Comparison of ENCODE assay signal across 20 mouse cellular contexts in the genomic region with DNA sequence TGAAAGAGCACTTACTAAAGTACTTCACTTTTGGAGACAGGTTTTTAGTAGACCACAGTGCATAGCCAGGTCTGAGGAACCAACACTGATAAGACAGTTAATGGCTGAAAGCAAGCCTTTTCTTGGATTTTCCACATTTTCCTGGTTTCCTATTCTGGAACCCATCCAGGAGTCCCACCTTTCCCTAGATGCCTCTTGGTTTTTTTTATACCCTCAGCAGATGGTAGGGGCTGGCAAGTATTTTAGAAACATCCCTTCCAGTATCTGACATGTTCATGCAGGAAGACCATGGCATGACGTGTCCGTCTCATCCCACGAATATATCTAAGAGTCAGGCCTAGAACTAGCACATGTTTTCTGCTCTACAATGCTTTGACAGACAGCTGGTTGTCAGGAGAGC. TPM values are rescaled to one million over a fixed set of nuclear protein-coding genes. Genes with fewer than 3 reads are reported as not detected.
DNase-seq lines count a peak whose midpoint lies in the region; ATAC-seq and TF ChIP-seq lines count a peak whose summit lies in the region.
"Had no signal": no experiment of that assay in that cellular context is flagged by ENCODE, and none has a peak within 500 bp of the region (broad histone marks: within the 10 kb centered on the region; RNA-seq: fewer than 3 reads in every experiment).

No protein-coding gene starts in this region.

- H3K36me3 ChIP-seq in heart, embryonic 13.5 days = no peaks in the 10 kb centered on the region
- H3K36me3 ChIP-seq in heart, embryonic 11.5 days (ENCODE audit: control insufficient read depth, insufficient read depth, low read length) = no peaks in the 10 kb centered on the region
- no peaks in the 10 kb centered on the region for H3K36me3 ChIP-seq in heart, embryonic 15.5 days
- H3K36me3 ChIP-seq in neural tube, embryonic 15.5 days = 0 out of 2 replicates have a peak, but pooled peaks cover 2% of the 10 kb centered on the region
- H3K36me3 ChIP-seq: embryonic facial prominence, embryonic 15.5 days had no signal

- H3K4me2 ChIP-seq in heart, embryonic 13.5 days = no peak overlapping the region
- H3K4me2 ChIP-seq in heart, embryonic 11.5 days = no peak overlapping the region
- H3K4me2 ChIP-seq in heart, embryonic 15.5 days = no peak overlapping the region
- no peak overlapping the region for H3K4me2 ChIP-seq in neural tube, embryonic 15.5 days
- H3K4me2 ChIP-seq: embryonic facial prominence, embryonic 13.5 days; embryonic facial prominence, embryonic 15.5 days; forebrain, embryonic 12.5 days had no signal

- no peak for ATAC-seq in heart, embryonic 13.5 days (ENCODE audit: extremely low read depth, insufficient number of reproducible peaks, low FRiP score, low TSS enrichment)
- no peak for ATAC-seq in heart, embryonic 11.5 days (replicated peaks; ENCODE audit: insufficient number of reproducible peaks, low FRiP score, low TSS enrichment)
- no peak for ATAC-seq in heart, embryonic 15.5 days (replicated peaks; ENCODE audit: insufficient number of reproducible peaks, insufficient read depth, low FRiP score, low read depth)
- ATAC-seq in neural tube, embryonic 15.5 days (ENCODE audit: low FRiP score) = no peak
- ATAC-seq: forebrain, embryonic 14.5 days; forebrain, embryonic 16.5 days had no signal

- H3K4me1 ChIP-seq in heart, embryonic 13.5 days = peaks cover 45% of the 10 kb centered on the region
- H3K4me1 ChIP-seq in heart, embryonic 11.5 days (ENCODE audit: control insufficient read depth, insufficient read depth, low read length) = peaks cover 4% of the 10 kb centered on the region; the same call in 1 of the 2 replicates
- peaks cover 34% of the 10 kb centered on the region for H3K4me1 ChIP-seq in heart, embryonic 15.5 days (replicated peaks)
- H3K4me1 ChIP-seq in neural tube, embryonic 15.5 days = peaks cover 43% of the 10 kb centered on the region
- H3K4me1 ChIP-seq: forebrain, embryonic 10.5 days had no signal

- WGBS in heart, embryonic 13.5 days = 89% methylated on average over 3 of the region's 3 CpGs
- WGBS in heart, embryonic 11.5 days (ENCODE audit: insufficient replicate concordance) = 89% methylated on average over 3 of the region's 3 CpGs
- 91% methylated on average over 3 of the region's 3 CpGs for WGBS in heart, embryonic 15.5 days
- WGBS in neural tube, embryonic 15.5 days = 90% methylated on average over 3 of the region's 3 CpGs

- H3K4me3 ChIP-seq in heart, embryonic 13.5 days = no peak overlapping the region
- no peak overlapping the region for H3K4me3 ChIP-seq in heart, embryonic 11.5 days (ENCODE audit: low read depth, low read length)
- no peak overlapping the region for H3K4me3 ChIP-seq in heart, embryonic 15.5 days
- no peak overlapping the region for H3K4me3 ChIP-seq in layer of hippocampus, adult 2 months
- H3K4me3 ChIP-seq in neural tube, embryonic 15.5 days (replicated peaks) = no peak overlapping the region
- H3K4me3 ChIP-seq: embryonic facial prominence, embryonic 13.5 days; embryonic facial prominence, embryonic 15.5 days; erythroblast, embryonic 14.5 days; forebrain, embryonic 10.5 days; forebrain, embryonic 12.5 days had no signal

- peak overlapping the region; percentile 51; the same call in 1 of the 2 replicates for H3K27ac ChIP-seq in heart, embryonic 13.5 days (replicated peaks)
- no peak overlapping the region for H3K27ac ChIP-seq in heart, embryonic 11.5 days (ENCODE audit: low read depth, low read length)
- peak overlapping the region; percentile 55 for H3K27ac ChIP-seq in heart, embryonic 15.5 days
- peak overlapping the region; percentile 23; the same call in 1 of the 2 replicates for H3K27ac ChIP-seq in layer of hippocampus, adult 2 months
- 0 out of 2 replicates have a peak overlapping the region, but pooled peaks have one; percentile 4 for H3K27ac ChIP-seq in neural tube, embryonic 15.5 days (replicated peaks)
- H3K27ac ChIP-seq: embryonic facial prominence, embryonic 13.5 days; forebrain, embryonic 10.5 days; forebrain, embryonic 12.5 days had no signal

- H3K9me3 ChIP-seq in heart, embryonic 13.5 days = no peaks in the 10 kb centered on the region
- H3K9me3 ChIP-seq in heart, embryonic 11.5 days (replicated peaks; ENCODE audit: control insufficient read depth, low read length) = no peaks in the 10 kb centered on the region
- H3K9me3 ChIP-seq in heart, embryonic 15.5 days (replicated peaks) = no peaks in the 10 kb centered on the region
- no peaks in the 10 kb centered on the region for H3K9me3 ChIP-seq in neural tube, embryonic 15.5 days (replicated peaks)
- H3K9me3 ChIP-seq: embryonic facial prominence, embryonic 13.5 days; embryonic facial prominence, embryonic 15.5 days; forebrain, embryonic 10.5 days; forebrain, embryonic 12.5 days had no signal

- DNase-seq in heart, adult 11 months = no peak
- no peak for DNase-seq in layer of hippocampus, adult 2 months (ENCODE audit: low spot score in 2 of 2)
- no peak for DNase-seq in layer of hippocampus, adult 8-10 months (ENCODE audit: low spot score in 2 of 2)
- no peak for DNase-seq in neural tube, embryonic 10.5 days (ENCODE audit: extremely low spot score, low spot score)
- DNase-seq: adrenal gland, postnatal 10 days; adrenal gland, postnatal 25 days; cerebellum, adult 11 months; cerebellum, postnatal 36 days; embryo, embryonic 11 days had no signal

- no peak overlapping the region for H3K9ac ChIP-seq in heart, embryonic 13.5 days
- no peak overlapping the region for H3K9ac ChIP-seq in heart, embryonic 11.5 days (ENCODE audit: low read depth, low read length)
- no peak overlapping the region for H3K9ac ChIP-seq in heart, embryonic 15.5 days
- no peak overlapping the region for H3K9ac ChIP-seq in neural tube, embryonic 15.5 days (replicated peaks)
- H3K9ac ChIP-seq: embryonic facial prominence, embryonic 13.5 days; embryonic facial prominence, embryonic 15.5 days; forebrain, embryonic 12.5 days had no signal

- H3K27me3 ChIP-seq in heart, embryonic 13.5 days (replicated peaks) = no peaks in the 10 kb centered on the region
- no peaks in the 10 kb centered on the region for H3K27me3 ChIP-seq in heart, embryonic 11.5 days (ENCODE audit: control insufficient read depth, insufficient read depth, low read length)
- H3K27me3 ChIP-seq in heart, embryonic 15.5 days = no peaks in the 10 kb centered on the region
- no peaks in the 10 kb centered on the region for H3K27me3 ChIP-seq in neural tube, embryonic 15.5 days (replicated peaks)
- H3K27me3 ChIP-seq: embryonic facial prominence, embryonic 13.5 days; embryonic facial prominence, embryonic 15.5 days; forebrain, embryonic 12.5 days had no signal

- no peak for TF ChIP-seq CTCF in layer of hippocampus, adult 2 months (conservative IDR thresholded peaks at IDR 0.05)

RNA-seq across cellular contexts. Expression of a gene that starts 59.1 kb away (rescaled TPM):
- polyA plus RNA-seq in heart, embryonic 13.5 days (2015; fragmentation: Nextera tagmentation; extraction: Ambion mirVana) = 8.4 and 9.0 TPM in 2 replicates
- 11.4 and 12.5 TPM in 2 replicates for polyA plus RNA-seq in heart, embryonic 11.5 days (2014; fragmentation: Nextera tagmentation; extraction: Ambion mirVana)
- 10.5 and 18.7 TPM in 2 replicates for polyA plus RNA-seq in heart, embryonic 15.5 days (2015; fragmentation: Nextera tagmentation; extraction: Ambion mirVana)
- total RNA-seq in layer of hippocampus, adult 2 months (2021) = 100 to 1,000 TPM in 1 of 2 experiments, 10 to 100 TPM in 1; 97.2 to 106 TPM
- total RNA-seq in layer of hippocampus, adult 8-10 months (2022) = 100 to 1,000 TPM in 2 of 4 experiments, 10 to 100 TPM in 2; 79.8 to 118 (median 98.2) TPM
- polyA plus RNA-seq in neural tube, embryonic 15.5 days (2015; fragmentation: Nextera tagmentation; extraction: Ambion mirVana) = 31.2 and 37.7 TPM in 2 replicates
